Mouse (Mus musculus): ENCODE data around the gene Inha. TPM values are rescaled to one million over a fixed set of nuclear protein-coding genes. Genes with fewer than 3 reads are reported as not detected.

Inha gene
- total and polyA plus RNA-seq, 2 experiments = 0.53 TPM; not detected in 1

- peak; percentile 40 for DNase-seq (ENCODE audit: extremely low read depth, low read depth, low spot score)
- H3K27me3 ChIP-seq (ENCODE audit: control insufficient read depth, insufficient read depth, low read length) = peaks cover 8% of the 10 kb centered on the region
Observed at GRCm38 (mm10) chr1:75477264-75477965, 29.5 kb upstream of the Inha start.

GRCm38 (mm10) chr1:75477966-75478290 lies 28.9 kb upstream of the Inha start:
- no peak for TF ChIP-seq POLR2A (IDR thresholded peaks at IDR 0.05; ENCODE audit: extremely low read depth, insufficient read depth, low read length)
- TF ChIP-seq CTCF (IDR thresholded peaks at IDR 0.05; ENCODE audit: low read depth, low read length) = no peak
- H3K4me3 ChIP-seq (ENCODE audit: insufficient read depth, low read depth, low read length) = no peak overlapping the region
- 45% methylated on average over 3 of the region's 3 CpGs for WGBS
- H3K27ac ChIP-seq (replicated peaks; ENCODE audit: insufficient read depth, low read depth, low read length) = no peak overlapping the region
- H3K4me1 ChIP-seq (ENCODE audit: control insufficient read depth, insufficient read depth, low read length) = no peaks in the 10 kb centered on the region; the same call in 1 of the 2 replicates
- H3K9ac ChIP-seq (ENCODE audit: low read depth, low read length) = no peak overlapping the region
- DNase-seq (ENCODE audit: extremely low read depth, low read depth, low spot score) = peak; percentile 5
- no peaks in the 10 kb centered on the region for H3K79me2 ChIP-seq (ENCODE audit: control insufficient read depth, insufficient read depth, low read length)
- no peaks in the 10 kb centered on the region for H3K36me3 ChIP-seq (ENCODE audit: control insufficient read depth, insufficient read depth, low read length)
- H3K27me3 ChIP-seq (ENCODE audit: control insufficient read depth, insufficient read depth, low read length) = peaks cover 13% of the 10 kb centered on the region

More at GRCm38 (mm10) chr1:75477264-75477965, 29.5 kb upstream of the Inha start:
- H3K79me2 ChIP-seq (ENCODE audit: control insufficient read depth, insufficient read depth, low read length) = no peaks in the 10 kb centered on the region
- no peaks in the 10 kb centered on the region for H3K36me3 ChIP-seq (ENCODE audit: control insufficient read depth, insufficient read depth, low read length)
- no peak overlapping the region for H3K9ac ChIP-seq (ENCODE audit: low read depth, low read length)
- WGBS = 16% methylated on average over 35 of the region's 35 CpGs
- no peak overlapping the region for H3K4me3 ChIP-seq (ENCODE audit: insufficient read depth, low read depth, low read length)
- no peaks in the 10 kb centered on the region; the same call in 1 of the 2 replicates for H3K4me1 ChIP-seq (ENCODE audit: control insufficient read depth, insufficient read depth, low read length)
- no peak overlapping the region for H3K27ac ChIP-seq (replicated peaks; ENCODE audit: insufficient read depth, low read depth, low read length)
- TF ChIP-seq CTCF (IDR thresholded peaks at IDR 0.05; ENCODE audit: low read depth, low read length) = peak; percentile 81
- no peak for TF ChIP-seq POLR2A (IDR thresholded peaks at IDR 0.05; ENCODE audit: extremely low read depth, insufficient read depth, low read length)

- H3K27me3 ChIP-seq (ENCODE audit: control insufficient read depth, insufficient read depth, low read length) = peaks cover 13% of the 10 kb centered on the region
- WGBS = 2% methylated on average over 18 of the region's 25 CpGs
Observed at GRCm38 (mm10) chr1:75478497-75478896, 28.4 kb upstream of the Inha start.

GRCm38 (mm10) chr1:75478916-75479634 lies 27.8 kb upstream of the Inha start, which contains the start of the genes Chpf and Tmem198:
Gene Chpf (minus strand): TSS chr1:75479307.
Gene Tmem198 (plus strand): TSS chr1:75479532.
- no peak for TF ChIP-seq CTCF (IDR thresholded peaks at IDR 0.05; ENCODE audit: low read depth, low read length)
- TF ChIP-seq POLR2A (IDR thresholded peaks at IDR 0.05; ENCODE audit: extremely low read depth, insufficient read depth, low read length) = no peak
- DNase-seq (ENCODE audit: extremely low read depth, low read depth, low spot score) = peak; percentile 67
- peaks cover 13% of the 10 kb centered on the region for H3K27me3 ChIP-seq (ENCODE audit: control insufficient read depth, insufficient read depth, low read length)
- WGBS = under 1% methylated on average over 76 of the region's 76 CpGs
- no peaks in the 10 kb centered on the region; the same call in 1 of the 2 replicates for H3K4me1 ChIP-seq (ENCODE audit: control insufficient read depth, insufficient read depth, low read length)
- no peak within 1 kb of the TSS for H3K27ac ChIP-seq (replicated peaks; ENCODE audit: insufficient read depth, low read depth, low read length)
- peak within 1 kb of the TSS; percentile 73 for H3K9ac ChIP-seq (ENCODE audit: low read depth, low read length)
- no peaks in the 10 kb centered on the region for H3K79me2 ChIP-seq (ENCODE audit: control insufficient read depth, insufficient read depth, low read length)
- H3K4me3 ChIP-seq (ENCODE audit: insufficient read depth, low read depth, low read length) = peak within 1 kb of the TSS; percentile 76
- no peaks in the 10 kb centered on the region for H3K36me3 ChIP-seq (ENCODE audit: control insufficient read depth, insufficient read depth, low read length)

More at GRCm38 (mm10) chr1:75478497-75478896, 28.4 kb upstream of the Inha start:
- Histone ChIP-seq H3K79me2 (ENCODE audit: control insufficient read depth, insufficient read depth, low read length) (no peaks in the 10 kb centered on the region), H3K36me3 (ENCODE audit: control insufficient read depth, insufficient read depth, low read length) (no peaks in the 10 kb centered on the region), H3K4me3 (ENCODE audit: insufficient read depth, low read depth, low read length) (peak overlapping the region; percentile 76; the same call in 1 of the 2 replicates), H3K27ac (replicated peaks; ENCODE audit: insufficient read depth, low read depth, low read length) (no peak overlapping the region), H3K9ac (ENCODE audit: low read depth, low read length) (peak overlapping the region; percentile 73), H3K4me1 (ENCODE audit: control insufficient read depth, insufficient read depth, low read length) (no peaks in the 10 kb centered on the region; the same call in 1 of the 2 replicates)
- no peak for TF ChIP-seq POLR2A (IDR thresholded peaks at IDR 0.05; ENCODE audit: extremely low read depth, insufficient read depth, low read length)
- TF ChIP-seq CTCF (IDR thresholded peaks at IDR 0.05; ENCODE audit: low read depth, low read length) = no peak
- DNase-seq (ENCODE audit: extremely low read depth, low read depth, low spot score) = no peak

DNA sequence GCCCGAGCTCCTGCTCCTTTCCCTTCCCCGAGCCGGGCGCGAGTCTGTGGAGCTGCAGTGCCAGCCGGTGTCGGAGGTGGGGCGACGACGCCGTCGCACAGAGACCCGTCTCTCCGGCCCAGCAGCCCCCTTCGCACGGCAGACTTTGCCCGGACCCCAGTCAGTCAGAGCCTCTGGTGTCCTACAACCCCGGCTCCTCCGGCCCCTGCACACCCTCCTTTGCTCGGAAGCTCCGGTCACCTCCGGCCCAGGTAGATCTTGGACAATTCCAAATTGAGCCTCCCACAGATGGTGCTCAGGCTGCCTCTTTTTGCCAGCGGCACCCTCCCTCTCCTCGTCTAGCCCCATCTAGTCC lies 27.3 kb upstream of the Inha start:
- Histone ChIP-seq H3K79me2 (ENCODE audit: control insufficient read depth, insufficient read depth, low read length) (no peaks in the 10 kb centered on the region), H3K4me3 (ENCODE audit: insufficient read depth, low read depth, low read length) (peak overlapping the region; percentile 21; the same call in 1 of the 2 replicates), H3K4me1 (ENCODE audit: control insufficient read depth, insufficient read depth, low read length) (no peaks in the 10 kb centered on the region; the same call in 1 of the 2 replicates), H3K27me3 (ENCODE audit: control insufficient read depth, insufficient read depth, low read length) (peaks cover 13% of the 10 kb centered on the region), H3K9ac (ENCODE audit: low read depth, low read length) (no peak overlapping the region), H3K27ac (replicated peaks; ENCODE audit: insufficient read depth, low read depth, low read length) (no peak overlapping the region), H3K36me3 (ENCODE audit: control insufficient read depth, insufficient read depth, low read length) (no peaks in the 10 kb centered on the region)
- TF ChIP-seq CTCF (IDR thresholded peaks at IDR 0.05; ENCODE audit: low read depth, low read length) (no peak), POLR2A (IDR thresholded peaks at IDR 0.05; ENCODE audit: extremely low read depth, insufficient read depth, low read length) (no peak)
- WGBS = 2% methylated on average over 24 of the region's 24 CpGs
- no peak for DNase-seq (ENCODE audit: extremely low read depth, low read depth, low spot score)

Measured in liver, adult 2 months (tissue).